Mouse (Mus musculus) G1E (cell line): Measurements from ENCODE around the gene Tbc1d1. TPM values are rescaled to one million over a fixed set of nuclear protein-coding genes. Genes with fewer than 3 reads are reported as not detected.

Source experiments
- ATAC-seq: 2 replicates; pipeline ENCODE4 v1.8.0; 2016; ENCODE audit warnings: mild to moderate bottlenecking; ENCODE audit not compliant: insufficient number of reproducible peaks, poor library complexity, low FRiP score, severe bottlenecking; ENCODE audit errors: extremely low read depth
- DNase-seq: peaks from one replicate; pipeline ENCODE4 v3.0.0; 2012; ENCODE audit warnings: low spot score
- H3K27me3 ChIP-seq: 2 replicates; pipeline ENCODE4 v1.6.1; 2012; ENCODE audit warnings: mild to moderate bottlenecking, low read length, inconsistent platforms; ENCODE audit not compliant: insufficient read depth
- H3K36me3 ChIP-seq: replicated peaks from 2 replicates; pipeline ENCODE3; 2012; ENCODE audit warnings: mild to moderate bottlenecking, inconsistent platforms
- H3K4me1 ChIP-seq: 2 replicates; pipeline ENCODE4 v1.6.1; 2012; ENCODE audit warnings: low read depth, low read length, inconsistent platforms, mixed read lengths; ENCODE audit not compliant: insufficient read depth
- H3K4me3 ChIP-seq: 2 replicates; pipeline ENCODE4 v1.5.1; 2012; ENCODE audit warnings: low read depth, mild to moderate bottlenecking, inconsistent platforms, low read length, moderate library complexity, mixed read lengths
- H3K9me3 ChIP-seq: replicated peaks from 2 replicates; pipeline ENCODE4 v1.6.1; 2012; ENCODE audit warnings: inconsistent platforms
- CTCF ChIP-seq: IDR thresholded peaks from 2 replicates; pipeline ENCODE4 v1.5.1; 2012; ENCODE audit warnings: low read depth, low read length, inconsistent platforms, mixed read lengths
- GATA1 ChIP-seq: IDR thresholded peaks from 2 replicates; pipeline ENCODE4 v1.6.1; 2012; ENCODE audit warnings: borderline replicate concordance, low read length, inconsistent platforms, mixed read lengths
- GATA2 ChIP-seq: IDR thresholded peaks from 2 replicates; pipeline ENCODE4 v1.6.1; 2012; ENCODE audit warnings: low read depth, low read length, inconsistent platforms, borderline replicate concordance
- POLR2AphosphoS5 ChIP-seq: IDR thresholded peaks from 2 replicates; pipeline ENCODE4 v1.6.1; 2012; ENCODE audit warnings: low read depth, low read length, inconsistent platforms; ENCODE audit not compliant: insufficient replicate concordance
- TAL1 ChIP-seq: conservative IDR thresholded peaks from 2 replicates; pipeline ENCODE4 v1.6.1; 2012; ENCODE audit warnings: low read depth, low read length, inconsistent platforms, mixed read lengths
- polyA plus RNA-seq: library from polyadenylated mRNA; stranded (reverse); fragments of >175 nt; gene quantifications from 2 replicates; pipeline ENCODE4 v1.2.3, GENCODE M21; 2012
- total RNA-seq, 2 experiments: library from RNA; stranded (forward) in 1 of 2; stranded (reverse) in 1 of 2; fragments of 200-1000 nt in 1 of 2; fragments of >200 nt in 1 of 2; fragmentation: Nextera tagmentation in 1 of 2; gene quantifications; 2 replicates each; pipeline ENCODE4 v1.2.3; 2014 to 2017

The Tbc1d1 gene
- total and polyA plus RNA-seq, 3 experiments = 4.2 to 17.3 (median 11.7) TPM

DNA sequence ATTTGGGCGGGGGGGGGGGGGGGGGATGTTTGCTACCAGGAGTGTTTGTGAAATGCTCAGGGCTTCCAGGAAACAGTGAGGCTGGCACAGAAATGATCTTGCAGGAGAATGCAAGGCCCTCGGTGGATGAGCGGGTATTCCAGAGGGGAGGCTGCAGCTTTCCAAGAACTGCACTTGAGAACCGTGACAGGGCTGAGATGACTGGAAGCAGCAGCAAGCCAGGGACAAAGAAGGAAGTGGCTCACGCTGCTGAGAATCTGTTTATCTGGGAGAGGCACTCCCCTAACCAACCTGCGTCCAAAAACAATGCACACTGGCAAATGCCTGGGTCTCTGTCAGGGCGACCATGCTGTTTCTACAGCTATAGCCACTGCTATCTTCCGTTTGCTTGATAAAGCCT is 225.4 kb downstream of the Tbc1d1 start:
- ATAC-seq (no peak), DNase-seq (no peak)
- H3K9me3 ChIP-seq = no peaks in the 10 kb centered on the region
- TF ChIP-seq CTCF (no peak), POLR2AphosphoS5 (no peak), TAL1 (no peak), GATA2 (no peak), GATA1 (no peak)
- H3K36me3 ChIP-seq = no peaks in the 10 kb centered on the region
- H3K4me3 ChIP-seq = no peak overlapping the region
- peaks cover 49% of the 10 kb centered on the region for H3K4me1 ChIP-seq
- H3K27me3 ChIP-seq = peaks cover 18% of the 10 kb centered on the region

DNA sequence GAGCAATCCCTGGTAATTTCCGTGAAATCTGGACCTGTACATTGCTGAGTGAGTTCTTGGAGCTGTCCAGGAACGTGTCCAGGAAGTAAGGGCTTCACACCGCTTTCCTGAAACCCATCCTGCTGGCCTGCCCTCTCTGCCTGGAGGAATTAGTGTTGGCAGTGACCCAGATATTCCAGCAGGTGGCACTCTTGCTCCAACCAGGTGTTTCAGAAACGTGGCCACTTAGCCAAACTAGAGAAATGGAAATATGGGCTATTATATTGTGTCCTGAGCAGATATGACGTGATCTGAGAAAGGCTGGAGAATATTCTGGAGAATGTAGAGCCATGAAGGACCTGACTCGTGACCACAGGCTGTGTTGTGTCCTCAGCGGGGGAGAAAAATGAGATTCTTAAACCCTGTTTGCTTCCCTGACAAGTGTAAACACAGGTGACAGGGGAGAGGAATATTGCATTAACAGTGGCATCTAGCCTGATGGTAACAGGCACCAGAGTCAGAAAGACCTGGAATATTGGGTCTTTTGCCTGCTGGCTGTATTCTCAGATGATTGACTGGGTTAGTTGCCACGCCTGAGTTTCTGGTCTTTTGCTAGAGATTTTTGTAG is 226.4 kb downstream of the Tbc1d1 start:
- Histone ChIP-seq H3K4me3 (no peak overlapping the region), H3K36me3 (no peaks in the 10 kb centered on the region), H3K4me1 (peaks cover 46% of the 10 kb centered on the region), H3K9me3 (no peaks in the 10 kb centered on the region), H3K27me3 (peaks cover 20% of the 10 kb centered on the region)
- TF ChIP-seq POLR2AphosphoS5 = no peak
- peak; percentile 89 for TF ChIP-seq CTCF
- TF ChIP-seq TAL1 = no peak
- TF ChIP-seq GATA2 = no peak
- TF ChIP-seq GATA1 = no peak
- DNase-seq (peak; percentile 59), ATAC-seq (peak; percentile 66; the same call in 1 of the 2 replicates)

DNA sequence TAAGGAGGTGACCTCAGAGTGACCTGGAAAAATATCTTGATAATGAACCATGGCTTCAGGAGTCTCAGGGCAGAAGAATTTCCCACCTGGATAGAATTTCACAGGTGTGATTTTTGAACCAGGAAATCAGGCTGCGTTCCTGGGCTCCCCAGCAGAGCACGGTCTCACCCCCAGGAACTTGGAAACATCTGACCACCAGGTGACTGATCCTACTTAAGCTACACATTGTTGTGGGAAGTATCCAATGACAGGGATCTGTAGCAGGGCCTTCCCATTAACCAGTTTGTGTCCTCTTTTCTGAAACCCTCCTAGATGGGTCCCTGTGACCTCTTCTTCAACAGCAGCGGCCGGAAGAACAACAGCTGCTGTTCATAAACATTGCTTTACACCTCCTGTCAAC is 227.1 kb downstream of the Tbc1d1 start:
- DNase-seq (no peak), ATAC-seq (no peak)
- no peaks in the 10 kb centered on the region for H3K9me3 ChIP-seq
- H3K36me3 ChIP-seq = no peaks in the 10 kb centered on the region
- H3K27me3 ChIP-seq = peaks cover 20% of the 10 kb centered on the region
- H3K4me3 ChIP-seq = no peak overlapping the region
- H3K4me1 ChIP-seq = peaks cover 40% of the 10 kb centered on the region
- no peak for TF ChIP-seq CTCF
- no peak for TF ChIP-seq GATA1
- TF ChIP-seq GATA2 = no peak
- TF ChIP-seq POLR2AphosphoS5 = no peak
- no peak for TF ChIP-seq TAL1

DNA sequence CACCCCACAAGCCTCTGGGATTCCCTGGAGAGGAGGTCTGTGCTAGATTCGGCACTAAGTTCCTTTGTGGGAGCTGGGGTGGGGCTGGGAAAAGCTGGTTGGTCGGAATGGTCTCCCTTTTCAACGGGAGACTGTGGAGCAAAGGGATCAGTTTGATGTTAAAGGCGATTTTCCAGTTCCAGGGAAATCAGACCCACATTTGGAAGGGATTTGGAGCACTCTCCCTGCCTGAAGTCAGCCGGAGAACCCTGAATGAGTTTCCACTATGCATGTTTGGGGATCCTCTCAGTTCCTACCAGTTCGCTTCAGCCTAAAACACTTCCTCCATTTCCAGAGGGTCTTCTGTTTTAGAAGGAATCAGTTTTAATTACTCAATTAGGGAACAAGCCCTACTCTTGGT is 228.4 kb downstream of the Tbc1d1 start:
- Histone ChIP-seq H3K4me1 (peaks cover 27% of the 10 kb centered on the region), H3K9me3 (no peaks in the 10 kb centered on the region), H3K27me3 (peaks cover 19% of the 10 kb centered on the region), H3K4me3 (no peak overlapping the region), H3K36me3 (no peaks in the 10 kb centered on the region)
- DNase-seq (no peak), ATAC-seq (no peak)
- TF ChIP-seq TAL1 = no peak

DNA sequence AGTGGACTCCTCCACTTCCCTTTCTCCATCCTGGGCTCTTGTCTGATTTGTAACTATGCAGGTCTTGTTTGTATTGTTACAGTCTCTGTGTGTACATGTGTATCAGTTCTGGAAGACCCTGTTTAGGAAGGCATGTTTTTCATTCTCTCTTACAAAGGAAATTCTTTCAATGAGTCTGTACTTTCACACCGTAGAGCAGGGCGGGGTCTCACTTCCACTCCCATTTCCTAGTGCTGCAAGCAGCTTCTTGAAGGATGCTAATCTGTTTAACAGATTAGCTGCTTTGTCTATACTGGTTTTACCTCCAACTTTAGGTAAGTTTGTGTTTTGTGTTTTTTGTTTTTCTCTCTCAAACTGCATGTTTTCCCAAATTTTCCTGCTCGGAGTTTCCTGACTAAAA is 230.9 kb downstream of the Tbc1d1 start:
- H3K27me3 ChIP-seq = peaks cover 19% of the 10 kb centered on the region
- TF ChIP-seq TAL1 = no peak
- TF ChIP-seq CTCF = no peak
- TF ChIP-seq GATA2 = no peak
- DNase-seq (no peak), ATAC-seq (no peak)
- H3K9me3 ChIP-seq = no peaks in the 10 kb centered on the region
- no peaks in the 10 kb centered on the region for H3K36me3 ChIP-seq
- peaks cover 7% of the 10 kb centered on the region for H3K4me1 ChIP-seq
- no peak overlapping the region for H3K4me3 ChIP-seq

DNA sequence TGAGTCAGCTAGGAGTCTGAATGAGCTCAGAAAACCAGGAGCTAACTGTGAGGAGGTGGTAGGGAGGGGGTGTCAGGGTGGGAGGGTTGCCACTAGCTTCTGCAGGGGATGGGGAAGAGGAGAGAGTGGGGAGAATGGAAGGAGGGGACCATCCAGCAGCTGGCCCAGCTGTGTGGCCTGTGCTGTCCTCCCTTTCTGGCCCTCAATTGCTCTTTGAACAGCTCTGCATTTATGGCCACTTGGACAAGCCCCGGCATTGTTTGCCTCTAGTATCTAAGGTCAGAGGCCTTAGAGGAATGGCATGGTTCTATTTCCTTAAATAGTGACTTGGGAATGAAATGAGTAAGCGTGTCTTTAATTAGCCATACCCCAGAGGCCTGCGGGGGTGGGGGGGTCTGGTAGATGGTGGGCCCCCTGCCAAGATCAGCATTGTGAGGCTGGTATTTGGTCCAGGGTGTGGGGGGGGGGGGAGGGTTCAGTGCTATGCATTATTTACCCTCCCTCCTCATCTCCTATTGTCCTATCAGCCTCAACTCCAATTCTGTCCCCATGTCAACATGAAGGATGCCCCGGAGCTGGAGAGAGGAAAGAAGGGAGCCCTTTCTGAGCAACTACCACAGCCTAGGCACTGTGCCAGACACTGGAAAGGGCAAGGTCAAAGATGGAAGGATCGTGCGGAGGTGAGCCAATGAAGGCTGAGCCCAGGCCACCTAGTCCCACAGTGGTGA is 233.3 kb downstream of the Tbc1d1 start:
- Histone ChIP-seq H3K9me3 (no peaks in the 10 kb centered on the region), H3K27me3 (peaks cover 30% of the 10 kb centered on the region), H3K36me3 (no peaks in the 10 kb centered on the region), H3K4me3 (no peak overlapping the region), H3K4me1 (no peaks in the 10 kb centered on the region)
- no peak for TF ChIP-seq TAL1
- no peak for TF ChIP-seq GATA1
- TF ChIP-seq POLR2AphosphoS5 = no peak
- TF ChIP-seq GATA2 = no peak
- no peak for TF ChIP-seq CTCF
- DNase-seq (no peak), ATAC-seq (no peak)
